Mouse (Mus musculus) kidney, postnatal 25 days (tissue): ENCODE results near the gene Ube4b.

ENCODE experiments used
- DNase-seq, 2 experiments: peaks; one replicate each; pipeline ENCODE4 v3.0.0; 2021; ENCODE audit warnings: mixed read lengths in 2 of 2

Ube4b gene

DNA sequence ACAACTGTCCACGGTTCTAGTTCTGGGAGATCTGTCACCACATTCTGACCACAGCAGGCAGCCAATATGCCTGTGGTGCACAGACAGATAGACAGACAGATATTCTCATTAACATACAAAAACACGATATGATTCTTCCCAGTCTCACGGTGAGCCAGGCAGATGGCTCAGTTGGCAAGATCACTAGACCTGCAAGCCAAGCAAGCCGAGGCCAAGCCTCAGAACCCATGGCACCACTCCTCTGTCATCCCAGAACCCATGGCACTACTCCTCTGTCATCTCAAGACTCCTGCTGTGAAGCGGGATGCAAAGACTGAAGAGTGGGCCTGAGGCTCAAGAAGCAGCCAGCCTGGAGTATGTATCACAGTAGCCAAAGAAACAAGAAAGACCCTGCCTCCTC lies 3.0 kb upstream of the Ube4b start:
- no peak for DNase-seq

DNA sequence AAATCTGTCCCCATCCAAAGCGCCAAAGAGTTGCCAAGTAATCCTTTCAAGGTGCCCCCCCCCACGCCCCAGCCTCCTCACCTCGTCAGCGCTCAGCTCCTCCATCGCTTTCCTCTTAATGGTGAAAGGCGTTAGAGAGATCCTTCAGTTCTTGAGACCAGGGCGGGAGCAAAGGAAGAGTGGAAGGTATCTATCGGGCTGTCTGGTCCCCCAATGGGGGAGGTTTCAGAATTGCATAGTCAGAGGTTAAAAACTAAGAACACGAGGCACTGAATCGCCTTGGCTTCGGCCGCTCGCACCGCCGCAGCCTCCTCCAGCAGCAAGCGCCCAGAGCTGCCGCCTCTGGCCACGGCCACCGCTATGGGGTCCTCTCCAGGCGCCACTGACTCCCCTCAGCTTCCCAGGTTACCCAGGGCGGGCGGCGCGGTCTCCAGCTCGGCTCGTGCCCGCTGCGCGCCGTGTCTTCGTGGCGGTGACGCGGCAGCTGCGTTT lies 702 bp downstream of the Ube4b start:
- DNase-seq: peak; percentile 54 to 64

DNA sequence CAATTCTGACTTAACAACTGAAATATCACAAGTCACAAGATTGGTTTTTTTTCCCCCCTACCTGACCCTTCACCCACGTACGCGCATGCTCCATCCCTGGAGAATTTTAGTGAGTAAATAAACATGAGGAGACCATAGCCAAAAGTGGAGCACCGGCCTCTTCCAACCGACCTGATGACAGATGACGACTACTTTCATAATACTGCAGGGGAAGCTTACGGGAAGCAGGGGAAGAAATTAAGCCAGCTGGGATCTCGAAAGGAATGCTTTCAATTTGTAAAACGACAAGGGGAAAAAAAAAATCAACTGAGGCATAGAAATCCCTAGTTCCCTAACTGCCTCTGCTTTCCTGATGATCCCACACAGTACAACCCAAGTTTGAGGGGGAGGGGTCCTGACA lies 1.8 kb downstream of the Ube4b start:
- DNase-seq: peak in 1 of 2 experiments; percentile 44

DNA sequence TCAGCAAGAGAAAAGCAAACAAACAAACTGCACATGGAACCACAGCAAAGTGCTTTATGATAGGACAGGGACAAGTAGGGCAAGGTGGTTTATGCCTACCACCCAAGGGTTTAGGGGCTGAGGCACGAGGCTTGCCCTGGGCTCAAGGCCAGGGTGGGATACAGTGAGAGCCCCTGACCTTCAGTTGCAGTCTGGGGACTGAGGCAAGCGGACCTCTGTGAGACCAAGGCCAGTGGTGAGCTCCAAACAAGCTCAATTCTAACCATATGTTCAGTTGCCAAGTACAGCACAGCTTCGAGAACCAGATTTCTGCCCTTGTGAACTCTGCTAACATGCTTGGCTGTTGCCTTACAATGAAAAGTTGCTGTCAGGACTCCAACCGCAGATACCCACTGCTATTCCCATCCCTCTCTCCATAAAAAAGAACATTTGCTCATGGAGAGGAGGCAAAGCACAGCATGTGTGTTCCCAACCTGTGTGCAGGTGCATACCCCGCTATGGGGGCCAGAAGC lies 8.6 kb downstream of the Ube4b start:
- peak in 1 of 2 experiments; percentile 36 for DNase-seq

DNA sequence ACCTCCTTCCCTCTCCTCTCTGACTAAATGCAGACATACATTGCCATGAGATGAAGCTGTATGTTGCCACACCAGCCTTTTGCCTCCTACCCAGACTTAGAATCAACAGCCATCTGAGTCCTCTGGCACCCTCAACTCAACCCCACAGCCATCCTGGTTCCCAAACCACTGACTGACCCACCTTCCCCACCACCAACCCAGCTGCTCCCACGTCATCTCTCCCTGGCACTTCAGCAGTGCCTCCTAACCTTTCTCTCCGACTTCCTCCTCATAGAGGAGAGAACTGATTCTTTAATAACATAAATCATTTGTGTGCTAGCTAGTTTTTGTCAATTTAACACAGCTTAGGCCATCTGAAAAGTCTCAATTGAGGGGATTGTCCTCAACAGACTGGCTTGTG lies 9.6 kb downstream of the Ube4b start:
- no peak for DNase-seq

DNA sequence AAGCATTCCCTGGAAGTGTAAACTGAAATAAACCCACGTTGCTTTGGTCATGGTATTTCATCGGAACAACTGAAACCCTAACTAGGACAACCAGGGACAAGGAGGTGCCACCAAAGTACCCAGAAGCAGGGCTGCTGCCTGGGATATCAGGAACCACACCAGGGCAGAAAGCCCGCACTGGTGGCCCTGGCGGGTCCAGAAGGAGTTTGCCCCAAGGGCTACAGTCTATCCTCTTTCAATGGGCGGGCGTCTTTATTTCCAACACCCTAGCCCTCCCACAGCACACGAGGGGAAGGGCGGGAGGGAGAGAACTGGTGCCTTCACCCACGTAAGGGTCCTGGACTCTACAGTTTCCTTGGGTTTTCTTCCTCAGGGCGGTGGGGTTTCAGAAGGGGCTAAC lies 10.1 kb downstream of the Ube4b start:
- DNase-seq: peak in 1 of 2 experiments; percentile 67

DNA sequence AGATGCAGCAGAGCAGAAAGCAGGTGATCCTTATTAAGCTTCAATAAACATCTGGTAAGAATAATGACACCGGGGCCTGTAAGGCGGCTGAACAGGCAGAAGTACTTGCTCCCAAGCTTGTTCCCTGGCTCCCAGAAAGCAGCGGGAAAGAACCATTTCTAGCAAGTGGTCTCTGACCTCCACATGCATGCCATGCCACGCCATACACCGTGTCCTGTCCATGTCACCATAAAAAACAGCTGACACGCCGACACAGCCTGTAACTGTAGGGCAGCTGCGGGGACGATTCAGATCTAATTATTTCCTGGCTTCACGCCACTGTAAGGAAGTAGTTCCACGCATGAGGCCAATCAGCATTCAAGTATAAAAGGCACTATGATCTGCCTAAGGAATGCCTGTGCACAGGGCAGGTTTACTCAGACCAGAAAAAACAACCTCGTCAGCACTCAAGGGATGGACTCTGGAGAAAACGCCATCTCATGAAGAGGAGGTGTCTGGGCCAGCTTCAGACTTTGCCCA lies 10.8 kb downstream of the Ube4b start:
- peak; percentile 58 to 79 for DNase-seq

DNA sequence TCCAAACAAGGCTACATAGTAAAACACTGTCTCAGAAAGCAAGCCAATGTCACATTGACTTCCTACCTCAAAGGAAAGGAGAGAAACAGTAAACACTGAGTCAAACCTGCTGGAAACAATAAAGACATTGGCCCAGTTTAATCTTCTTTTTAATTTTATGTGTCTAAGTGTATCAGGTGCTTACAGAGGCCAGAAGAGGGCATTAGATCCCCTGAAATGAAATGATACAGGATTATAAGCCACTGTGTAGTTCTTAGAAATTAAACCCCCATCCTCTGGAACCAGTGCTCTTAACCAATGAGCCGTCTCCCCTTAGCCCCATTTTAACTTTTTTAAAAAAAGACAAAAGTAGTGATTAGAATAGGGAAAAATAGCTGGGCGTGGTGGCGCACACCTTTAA lies 12.3 kb downstream of the Ube4b start:
- DNase-seq: no peak

DNA sequence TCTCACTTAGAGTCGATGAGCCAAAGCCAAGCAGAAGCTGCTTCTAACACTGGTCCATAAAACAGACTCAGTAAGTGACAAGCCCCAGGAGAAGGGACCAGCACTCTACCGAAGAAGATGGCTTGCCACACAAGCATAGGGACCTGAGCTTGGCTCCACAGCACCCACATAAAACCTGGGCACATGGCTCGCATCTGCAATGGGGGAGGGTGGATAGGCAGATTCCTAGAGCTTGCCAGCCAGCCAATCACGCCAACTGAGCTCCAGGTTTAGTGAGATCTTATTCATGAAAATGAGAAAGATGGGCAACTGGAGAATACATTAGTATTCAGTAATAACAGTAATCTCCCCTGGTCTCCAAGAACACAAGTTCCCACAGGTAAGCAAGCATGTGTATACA lies 16.8 kb downstream of the Ube4b start:
- no peak for DNase-seq

DNA sequence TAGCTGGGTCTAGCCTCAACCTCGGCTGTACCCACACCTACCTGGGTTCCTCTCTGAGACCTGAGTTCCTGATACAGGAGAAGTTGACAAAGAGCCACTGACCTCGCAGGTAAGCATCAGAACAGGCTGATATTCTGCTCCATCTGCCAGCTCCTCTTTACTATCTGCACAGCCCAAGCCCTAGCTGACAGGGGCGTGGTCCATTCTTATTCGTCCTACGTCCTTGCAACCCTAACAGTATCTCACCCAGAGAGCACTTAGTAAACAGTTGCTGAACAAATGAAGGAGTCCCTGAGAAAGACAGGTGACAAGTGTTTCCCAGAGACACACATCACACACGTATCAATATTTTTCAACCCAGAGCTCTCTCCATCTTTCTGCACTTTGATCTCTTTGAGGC lies 18.2 kb downstream of the Ube4b start:
- peak in 1 of 2 experiments; percentile 17 for DNase-seq

DNA sequence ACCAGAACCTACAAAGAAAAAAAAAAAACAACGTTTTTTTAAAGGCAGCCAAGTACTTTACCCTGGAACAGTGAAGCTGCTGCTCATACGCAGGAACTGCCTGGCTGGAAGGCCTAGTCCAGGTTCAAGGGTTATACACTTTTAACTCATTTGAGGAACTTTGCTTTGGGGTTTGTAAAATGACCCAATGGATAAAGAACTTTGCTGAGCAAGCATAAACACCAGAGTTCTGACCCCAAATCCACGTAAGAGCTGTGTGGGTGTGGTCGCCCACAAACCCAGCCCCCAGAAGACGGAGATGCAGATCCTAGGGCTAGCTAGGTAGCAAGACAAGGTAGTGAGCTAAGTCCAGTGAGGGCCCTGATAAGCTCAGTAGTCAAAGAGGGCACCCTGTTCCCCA lies 19.1 kb downstream of the Ube4b start:
- DNase-seq: peak; percentile 28 to 84

DNA sequence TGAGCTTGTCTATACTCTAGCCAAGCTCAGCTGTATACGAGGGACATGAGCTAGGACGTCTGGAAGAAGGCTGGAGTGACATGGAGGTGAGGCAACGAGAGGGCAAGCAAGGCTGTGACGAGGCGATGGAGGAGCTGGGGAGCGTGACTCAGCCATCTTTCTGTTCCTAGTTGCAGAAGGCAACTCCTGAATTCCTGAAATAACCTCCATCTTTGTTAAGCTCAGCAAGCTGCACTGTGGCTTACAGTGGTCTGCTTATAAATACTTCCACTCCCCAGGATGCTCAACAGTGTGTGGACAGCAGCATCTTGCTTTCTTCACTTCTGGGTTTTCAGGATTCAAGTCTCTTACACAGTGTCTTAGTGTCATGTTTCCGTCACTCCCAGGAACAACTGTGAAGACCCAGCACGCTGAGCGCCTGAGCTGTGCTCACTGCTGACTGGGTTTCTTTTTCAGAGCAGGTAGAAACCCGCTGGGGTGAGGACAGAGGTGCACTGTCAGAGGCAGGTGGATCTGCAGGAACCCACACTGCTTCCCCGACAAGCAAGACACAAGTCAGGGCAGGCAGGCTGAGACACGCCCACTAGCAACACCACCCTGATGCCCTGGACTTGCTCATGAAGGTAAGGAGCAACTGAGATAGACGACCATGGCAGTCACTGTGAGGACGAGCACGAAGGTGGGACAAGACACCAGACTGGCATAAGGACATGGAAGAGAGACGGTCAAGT lies 20.7 kb downstream of the Ube4b start:
- DNase-seq: peak in 1 of 2 experiments; percentile 49

DNA sequence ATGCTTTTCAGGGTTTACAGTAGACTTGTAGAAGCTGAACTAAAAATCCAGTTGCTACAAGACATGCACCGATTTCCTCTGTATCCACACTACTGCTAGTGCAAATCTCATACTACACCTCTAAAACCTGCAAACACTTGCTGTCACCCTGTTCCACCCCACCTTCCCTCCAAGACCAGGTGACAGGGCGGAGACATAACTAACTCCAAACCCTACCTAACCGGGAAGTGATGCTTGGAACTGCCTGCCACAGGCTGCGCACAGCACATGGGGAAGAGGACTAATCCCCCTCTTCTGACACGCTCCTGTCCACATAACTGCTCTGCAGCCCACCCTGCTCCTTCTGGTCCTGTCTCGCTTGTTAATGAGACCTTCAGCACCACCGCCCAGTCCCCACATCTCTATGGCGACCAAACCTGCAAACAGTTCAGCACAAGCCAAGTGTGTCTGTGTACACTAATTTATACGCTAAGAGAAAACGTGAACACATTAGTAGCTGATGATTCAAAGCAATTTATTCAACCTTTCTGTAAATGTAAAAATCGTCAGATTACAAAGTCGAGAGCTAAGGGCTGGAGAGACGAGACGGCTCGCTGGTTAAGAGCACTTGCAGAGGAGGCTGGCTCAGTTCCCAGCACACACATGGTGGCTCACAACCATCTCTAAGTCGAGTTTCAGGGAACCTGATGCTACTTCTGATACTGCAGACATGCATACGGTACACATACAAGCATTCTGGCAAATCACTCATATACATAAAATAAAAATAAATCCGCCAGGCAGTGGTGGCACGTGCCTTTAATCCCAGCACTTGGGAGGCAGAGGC lies 21.7 kb downstream of the Ube4b start:
- DNase-seq: peak in 1 of 2 experiments; percentile 33

DNA sequence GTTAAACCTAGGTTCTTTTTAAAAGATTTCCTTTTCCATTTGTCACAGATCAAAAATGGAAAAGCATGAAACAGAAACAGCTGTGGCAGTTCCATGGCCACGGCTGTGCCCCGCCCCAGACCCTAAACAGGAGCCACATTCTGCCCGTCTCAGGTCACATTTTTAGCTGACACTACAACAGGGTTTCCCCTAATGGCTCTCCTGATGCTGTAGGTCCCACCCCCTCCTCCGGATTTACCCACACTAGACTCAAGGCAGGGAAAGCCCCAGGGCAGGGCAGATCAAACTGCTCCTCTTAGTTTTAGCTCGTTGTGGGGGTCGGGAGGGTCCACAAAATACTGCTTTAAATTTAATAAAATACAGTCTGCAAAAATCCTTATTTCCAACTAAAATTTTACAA lies 23.5 kb downstream of the Ube4b start:
- DNase-seq: peak in 1 of 2 experiments; percentile 2

DNA sequence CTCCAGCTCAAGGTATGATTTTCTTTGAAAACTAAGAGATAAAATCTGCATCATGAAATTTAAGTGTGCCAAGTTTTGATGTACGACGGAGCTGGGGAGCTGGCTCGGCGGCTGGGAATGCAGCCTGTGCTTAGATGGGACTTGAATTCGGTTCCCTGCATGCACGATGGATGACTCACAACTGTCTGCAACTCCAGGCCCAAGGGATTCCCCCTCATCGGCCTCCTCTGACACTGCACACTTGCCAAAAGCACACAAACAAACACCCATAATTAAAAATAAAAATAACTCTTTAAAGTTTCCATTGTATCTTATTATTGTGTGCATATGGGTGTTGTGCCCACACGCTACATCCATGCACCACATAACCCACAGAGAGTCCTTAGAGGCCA lies 25.0 kb downstream of the Ube4b start:
- peak in 1 of 2 experiments; percentile 35 for DNase-seq

DNA sequence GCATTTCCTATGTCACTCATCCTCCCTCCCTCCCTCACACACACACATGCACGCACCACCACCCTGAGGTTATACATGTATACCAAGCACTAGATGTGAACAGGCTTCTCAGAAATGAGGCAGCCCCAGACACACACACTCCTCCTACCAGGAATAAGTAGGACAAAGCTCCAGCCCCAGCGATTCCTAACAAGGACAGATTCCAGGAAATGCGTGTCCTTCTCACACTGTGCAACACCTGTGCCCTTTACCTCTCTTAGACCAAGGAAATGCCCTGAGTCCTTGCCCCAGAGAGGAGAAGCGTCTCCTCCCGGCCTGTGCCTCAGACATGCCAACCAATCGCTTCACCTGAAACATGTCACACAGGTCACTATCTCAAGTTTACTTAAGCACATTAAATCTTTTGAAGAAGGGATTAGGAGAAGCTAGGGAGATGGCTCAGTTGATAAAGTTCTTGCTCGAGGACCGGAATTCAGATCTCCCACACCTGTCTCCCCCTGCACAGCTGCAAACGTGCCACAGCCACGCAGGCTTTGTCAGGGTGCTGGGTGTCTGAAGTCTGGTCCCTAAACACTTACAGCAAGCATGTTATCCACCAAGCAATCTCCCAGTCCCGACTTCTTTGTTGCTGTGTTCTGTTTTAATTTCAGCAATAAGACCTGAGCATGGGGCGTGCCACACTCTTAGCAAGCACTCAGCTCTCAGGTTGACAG lies 25.5 kb downstream of the Ube4b start:
- no peak for DNase-seq

DNA sequence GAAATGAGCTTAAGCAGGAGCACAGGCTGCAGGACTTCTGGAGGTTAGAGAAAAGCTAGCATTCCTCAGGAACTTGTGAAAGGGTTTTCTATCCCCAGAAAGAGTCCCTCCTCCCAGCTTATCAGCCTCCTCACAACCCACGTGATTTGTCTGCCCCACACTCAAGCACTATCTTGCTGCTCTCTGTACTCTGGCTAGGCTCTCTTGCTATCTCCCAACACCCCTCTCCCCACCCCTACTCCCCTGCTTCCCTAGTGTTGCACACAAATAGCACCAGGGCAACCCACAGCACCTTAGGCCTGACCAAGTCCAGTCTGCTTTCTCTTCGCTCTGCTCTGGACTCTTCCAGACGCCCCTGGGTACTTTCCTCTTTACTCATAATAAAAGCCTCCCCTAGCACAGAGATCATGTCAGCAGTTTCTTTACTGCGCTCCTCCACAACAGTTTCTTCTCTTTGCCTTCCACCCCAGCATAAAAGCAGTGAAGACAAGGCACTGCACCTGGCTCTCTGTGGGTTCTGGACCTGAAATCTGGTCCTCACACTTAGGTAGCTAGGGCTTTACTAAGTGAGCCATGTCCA lies 27.1 kb downstream of the Ube4b start:
- DNase-seq: no peak

DNA sequence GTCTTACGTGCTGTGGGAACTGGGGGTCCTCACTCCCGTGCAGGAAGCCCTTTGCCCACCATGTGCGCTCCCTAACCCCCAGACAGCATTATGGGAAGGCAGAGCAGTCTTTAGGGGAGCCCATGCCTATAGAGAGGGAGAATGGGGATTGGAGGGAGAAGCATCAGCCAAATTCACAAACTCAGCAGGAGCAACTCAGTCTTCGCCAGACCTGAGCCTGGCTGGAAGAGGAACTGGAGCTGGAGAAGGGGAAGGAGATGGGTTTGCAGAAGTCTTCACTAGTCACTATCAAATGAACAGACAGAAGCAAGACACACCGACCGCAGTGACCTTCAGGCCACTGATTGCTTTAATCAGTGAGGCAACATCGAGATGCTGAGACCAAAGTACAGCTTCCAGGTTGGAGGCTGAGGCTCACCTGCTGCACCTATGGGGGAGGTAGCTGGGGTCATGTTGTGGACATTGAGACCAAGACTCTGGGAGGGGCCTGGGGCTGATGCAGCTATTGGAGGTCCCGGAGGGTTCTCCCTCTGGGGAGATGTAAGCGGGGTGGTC lies 28.3 kb downstream of the Ube4b start:
- no peak for DNase-seq

DNA sequence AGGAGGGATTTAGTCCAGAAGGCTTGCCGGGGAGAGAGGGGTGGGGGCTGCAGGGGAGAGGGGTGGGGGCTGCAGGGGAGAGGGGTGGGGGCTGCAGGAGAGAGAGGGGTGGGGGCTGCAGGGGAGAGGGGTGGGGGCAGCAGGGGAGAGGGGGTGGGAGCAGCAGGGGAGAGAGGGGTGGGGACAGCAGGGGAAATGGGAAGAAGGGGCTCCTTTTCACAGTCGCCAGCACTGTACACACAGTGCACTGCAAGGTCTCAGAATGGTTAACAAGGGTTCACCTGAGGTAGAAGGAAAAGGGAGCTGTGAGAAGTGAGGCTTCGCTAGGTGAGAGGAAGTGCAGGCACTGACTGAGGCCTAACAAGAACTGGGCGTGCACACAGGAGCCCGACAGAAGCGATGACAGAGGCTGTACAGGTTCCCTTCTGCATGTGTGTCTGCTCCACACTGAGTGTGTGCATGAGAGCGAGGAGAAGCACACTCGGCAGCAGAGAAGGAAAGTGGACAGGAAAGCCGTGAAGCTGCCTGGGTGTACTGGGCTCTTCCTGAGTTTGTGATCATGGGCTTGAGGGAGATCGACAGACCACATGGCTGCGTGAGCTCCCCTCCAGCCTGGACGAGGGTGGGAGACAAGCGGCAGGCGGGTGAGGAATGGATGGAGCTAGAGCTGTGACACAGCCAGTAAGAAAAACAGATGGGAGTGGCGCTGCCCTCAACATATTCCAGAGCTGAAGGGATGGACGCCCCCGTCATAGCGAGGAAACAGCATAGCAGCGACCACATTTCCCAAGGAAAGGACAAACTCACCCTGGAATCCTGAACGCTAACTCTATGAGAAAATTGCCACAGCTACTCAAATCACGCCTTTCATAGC lies 29.9 kb downstream of the Ube4b start:
- no peak for DNase-seq

DNA sequence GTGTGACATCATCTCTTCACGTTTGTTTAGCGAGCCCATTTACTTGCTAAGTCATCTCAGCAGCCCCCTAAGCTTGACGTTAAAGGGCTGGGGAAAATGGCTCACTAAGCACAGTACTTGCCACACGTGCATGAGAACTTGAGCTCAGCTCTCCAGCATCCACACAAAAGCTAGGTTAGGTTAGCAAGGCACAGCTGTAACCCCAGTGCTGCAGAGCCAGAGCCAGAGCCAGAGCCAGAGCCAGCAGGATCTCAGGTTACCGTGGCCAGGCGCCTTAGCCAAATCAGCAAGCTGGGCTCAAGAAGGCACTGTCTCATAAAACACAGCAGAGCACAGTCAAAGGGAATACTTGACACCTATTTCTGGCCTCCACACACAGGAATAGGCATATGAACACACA lies 31.0 kb downstream of the Ube4b start:
- peak in 1 of 2 experiments; percentile 64 for DNase-seq

DNA sequence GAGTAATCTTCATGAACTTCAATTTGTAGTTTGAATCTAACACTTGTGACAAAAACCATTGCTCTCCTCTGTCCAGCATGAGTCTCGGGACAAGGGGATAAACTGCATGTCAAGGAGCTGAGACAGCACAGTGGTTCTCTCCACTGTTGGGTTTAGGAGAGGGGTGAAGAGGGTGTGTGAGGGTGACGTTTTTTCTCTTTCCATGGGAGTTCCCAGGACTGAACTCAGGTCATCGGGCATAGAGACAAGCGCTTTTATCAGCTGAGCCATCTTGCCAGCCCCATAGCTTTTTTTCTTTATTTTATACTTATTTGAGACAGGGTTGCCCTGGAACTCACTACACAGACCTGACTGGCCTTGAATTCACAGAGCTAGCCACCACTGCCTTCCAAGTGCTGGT lies 32.3 kb downstream of the Ube4b start:
- no peak for DNase-seq
